Mouse (Mus musculus): ENCODE measurements around the gene Pole2. TPM values are rescaled to one million over a fixed set of nuclear protein-coding genes. Genes with fewer than 3 reads are reported as not detected.
A peak's percentile ranks its signal among the peaks of the same experiment; 100 is the strongest.
"Not testable (repeated sequence)": the region's sequence is repeated elsewhere in the genome, so short reads cannot be mapped to it uniquely, and the experiment has no call there.

The Pole2 gene
- polyA plus RNA-seq, 1 experiment from 2014 or later, result 21.4 TPM

GRCm38 (mm10) chr12:69175975-69176374 is 52.0 kb downstream of the Pole2 start:
- no peaks in the 10 kb centered on the region for H3K27me3 ChIP-seq
- H3K36me3 ChIP-seq (replicated peaks), result peaks cover 79% of the 10 kb centered on the region
- peaks cover 5% of the 10 kb centered on the region for H3K4me1 ChIP-seq (replicated peaks)
- H3K9ac ChIP-seq, result no peak overlapping the region
- H3K27ac ChIP-seq (replicated peaks), result no peak overlapping the region
- WGBS (ENCODE audit: insufficient replicate concordance), result 73% methylated on average over 3 of the region's 3 CpGs
- H3K4me2 ChIP-seq, result no peak overlapping the region
- ATAC-seq (ENCODE audit: insufficient read depth), result peak; percentile 24; the same call in 1 of the 2 replicates
- no peak overlapping the region for H3K4me3 ChIP-seq (replicated peaks)
- no peaks in the 10 kb centered on the region for H3K9me3 ChIP-seq (replicated peaks)

- ATAC-seq (ENCODE audit: insufficient read depth), result no peak
- Histone ChIP-seq H3K4me3 (replicated peaks) (no peak overlapping the region), H3K4me1 (replicated peaks) (peaks cover 32% of the 10 kb centered on the region), H3K27ac (replicated peaks) (no peak overlapping the region), H3K27me3 (no peaks in the 10 kb centered on the region), H3K36me3 (replicated peaks) (peaks cover 47% of the 10 kb centered on the region), H3K9me3 (replicated peaks) (no peaks in the 10 kb centered on the region), H3K4me2 (no peak overlapping the region), H3K9ac (no peak overlapping the region)
- WGBS (ENCODE audit: insufficient replicate concordance), result 83% methylated on average over 2 of the region's 2 CpGs
These were observed 56.7 kb downstream of the Pole2 start for GRCm38 (mm10) chr12:69171307-69171706.

DNA sequence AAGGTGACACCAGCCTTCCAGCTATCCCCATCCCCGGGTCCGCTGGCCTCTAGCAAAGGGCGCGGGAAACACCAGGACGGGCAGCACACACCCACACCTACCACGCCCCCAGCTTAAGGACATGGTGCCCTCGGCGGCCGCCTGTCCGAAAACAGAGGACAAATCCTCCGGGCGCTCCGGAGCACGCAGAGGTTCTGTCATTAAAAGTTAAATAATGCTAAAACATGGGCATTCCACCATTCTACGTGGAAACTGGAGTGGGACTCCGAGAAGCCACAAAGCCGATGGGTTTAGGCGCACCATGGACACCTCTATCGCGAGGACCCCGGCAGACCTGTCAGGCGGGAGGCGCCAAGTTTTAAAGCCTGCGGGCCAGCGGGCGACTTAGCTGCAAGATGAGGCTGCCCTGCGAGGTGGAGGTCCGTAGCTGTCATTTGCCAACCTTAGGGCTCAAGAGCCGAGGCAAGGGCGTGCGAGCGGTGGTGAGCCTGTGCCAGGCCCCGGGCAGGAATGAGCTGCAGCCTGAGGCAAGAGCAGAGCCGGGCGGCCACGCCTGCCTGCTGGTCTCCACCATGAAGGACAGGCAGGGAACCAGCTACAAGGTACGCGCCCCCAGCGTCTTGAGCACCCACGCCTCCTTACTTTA is 59.4 kb downstream of the Pole2 start, which contains the start of gene Lrr1:
Gene Lrr1, plus strand, starts transcription at position 354 of the 646 bp plus-strand sequence.
- Histone ChIP-seq H3K4me1 (replicated peaks) (peaks cover 42% of the 10 kb centered on the region), H3K4me3 (replicated peaks) (peak within 1 kb of the TSS; percentile 98), H3K9ac (peak within 1 kb of the TSS; percentile 84), H3K36me3 (replicated peaks) (peaks cover 20% of the 10 kb centered on the region), H3K27me3 (no peaks in the 10 kb centered on the region), H3K4me2 (peak within 1 kb of the TSS; percentile 94), H3K27ac (replicated peaks) (peak within 1 kb of the TSS; percentile 86), H3K9me3 (replicated peaks) (no peaks in the 10 kb centered on the region)
- WGBS (ENCODE audit: insufficient replicate concordance), result under 1% methylated on average over 40 of the region's 40 CpGs
- peak; percentile 92 for ATAC-seq (ENCODE audit: insufficient read depth)

DNA sequence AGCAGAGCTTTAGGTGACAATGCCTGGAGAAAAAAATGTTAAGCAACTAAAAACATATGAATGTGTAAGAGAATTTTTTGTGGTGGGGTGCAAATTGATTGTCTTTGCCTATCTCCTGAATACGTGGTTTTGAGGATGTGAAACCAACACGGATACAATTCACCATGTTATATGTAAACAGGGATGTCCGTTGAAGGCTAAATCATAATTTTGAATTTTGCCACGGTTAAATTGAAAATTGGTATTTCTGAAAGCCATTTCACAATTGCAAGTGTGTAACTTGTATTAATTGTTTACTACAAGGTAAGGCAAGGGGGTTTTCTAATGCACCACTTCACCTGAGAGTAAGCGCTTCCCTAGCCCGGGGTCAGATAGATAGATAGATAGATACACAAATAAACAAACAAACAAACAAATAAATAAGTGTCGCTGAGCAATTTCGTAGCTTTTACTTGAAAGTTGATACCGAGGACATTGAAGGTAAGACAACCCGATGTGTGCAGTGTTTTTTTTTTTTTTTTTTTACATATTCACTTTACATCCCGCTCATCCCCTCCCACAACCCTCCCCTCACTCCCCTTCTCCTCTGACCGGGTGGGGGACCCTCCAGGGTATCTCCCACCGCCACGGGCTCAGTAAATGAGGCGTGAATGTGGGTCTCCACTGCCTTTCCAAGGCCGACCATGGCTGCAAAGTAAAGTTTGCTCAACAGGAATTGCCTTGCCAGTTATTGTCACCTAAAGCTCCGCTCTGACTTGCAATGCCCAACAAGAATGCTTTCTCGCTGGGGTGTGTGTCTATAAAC is 60.1 kb downstream of the Pole2 start:
- peaks cover 13% of the 10 kb centered on the region for H3K36me3 ChIP-seq (replicated peaks)
- H3K4me1 ChIP-seq (replicated peaks), result peaks cover 42% of the 10 kb centered on the region
- 0 out of 2 replicates have a peak, but pooled peaks have one; percentile 1 for ATAC-seq (ENCODE audit: insufficient read depth)
- no peaks in the 10 kb centered on the region for H3K27me3 ChIP-seq
- peak overlapping the region; percentile 94 for H3K4me2 ChIP-seq
- peak overlapping the region; percentile 84 for H3K9ac ChIP-seq
- H3K4me3 ChIP-seq (replicated peaks), result peak overlapping the region; percentile 98
- 6% methylated on average over 18 of the region's 18 CpGs for WGBS (ENCODE audit: insufficient replicate concordance)
- H3K9me3 ChIP-seq (replicated peaks), result no peaks in the 10 kb centered on the region
- peak overlapping the region; percentile 86 for H3K27ac ChIP-seq (replicated peaks)

- H3K9me3 ChIP-seq (replicated peaks); ATAC-seq (ENCODE audit: insufficient read depth); H3K27ac ChIP-seq (replicated peaks); H3K36me3 ChIP-seq (replicated peaks); H3K27me3 ChIP-seq; H3K9ac ChIP-seq: not testable (repeated sequence)
- 77% methylated on average over 8 of the region's 8 CpGs for WGBS (ENCODE audit: insufficient replicate concordance)
- Histone ChIP-seq H3K4me1 (replicated peaks) (peaks cover 42% of the 10 kb centered on the region), H3K4me2 (peak overlapping the region; percentile 94; the same call in 1 of the 2 replicates), H3K4me3 (replicated peaks) (peak overlapping the region; percentile 98; the same call in 1 of the 2 replicates)
These were observed 61.0 kb downstream of the Pole2 start for GRCm38 (mm10) chr12:69166861-69167581.

DNA sequence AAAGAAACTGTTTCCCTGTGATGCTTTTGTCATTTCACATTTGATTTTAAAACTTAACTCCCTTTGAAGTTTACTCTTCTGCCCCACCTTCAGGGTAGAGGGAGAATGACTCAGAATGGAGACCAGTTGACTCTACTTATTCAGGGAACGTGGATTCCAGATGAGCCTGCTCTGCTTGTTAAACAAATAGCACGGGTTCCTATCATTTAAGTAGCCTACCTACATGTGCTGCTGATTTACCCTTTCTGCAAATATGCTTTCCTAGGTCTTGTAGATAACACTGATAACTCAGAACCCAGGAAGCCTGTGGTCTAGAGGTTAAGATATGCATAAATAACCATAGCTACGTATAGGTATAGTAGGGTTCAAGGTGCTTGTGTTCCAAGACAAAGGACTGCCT is 63.1 kb downstream of the Pole2 start:
- WGBS (ENCODE audit: insufficient replicate concordance), result 10% methylated on average over 3 of the region's 3 CpGs

GRCm38 (mm10) chr12:69163586-69163985 is 64.4 kb downstream of the Pole2 start:
- WGBS (ENCODE audit: insufficient replicate concordance), result 70% methylated on average over 4 of the region's 4 CpGs
- not testable (repeated sequence) for ATAC-seq (ENCODE audit: insufficient read depth); H3K9me3 ChIP-seq (replicated peaks); H3K27me3 ChIP-seq; H3K9ac ChIP-seq; H3K36me3 ChIP-seq (replicated peaks); H3K4me2 ChIP-seq; H3K27ac ChIP-seq (replicated peaks); H3K4me3 ChIP-seq (replicated peaks)
- H3K4me1 ChIP-seq (replicated peaks), result peaks cover 25% of the 10 kb centered on the region

More for the DNA sequence above, 63.1 kb downstream of the Pole2 start:
- peaks cover 28% of the 10 kb centered on the region for H3K4me1 ChIP-seq (replicated peaks)
- H3K9ac ChIP-seq, result no peak overlapping the region
- no peaks in the 10 kb centered on the region for H3K9me3 ChIP-seq (replicated peaks)
- H3K4me2 ChIP-seq, result no peak overlapping the region
- ATAC-seq (ENCODE audit: insufficient read depth), result no peak
- H3K27ac ChIP-seq (replicated peaks), result no peak overlapping the region
- no peaks in the 10 kb centered on the region for H3K36me3 ChIP-seq (replicated peaks)
- no peaks in the 10 kb centered on the region for H3K27me3 ChIP-seq
- no peak overlapping the region for H3K4me3 ChIP-seq (replicated peaks)

DNA sequence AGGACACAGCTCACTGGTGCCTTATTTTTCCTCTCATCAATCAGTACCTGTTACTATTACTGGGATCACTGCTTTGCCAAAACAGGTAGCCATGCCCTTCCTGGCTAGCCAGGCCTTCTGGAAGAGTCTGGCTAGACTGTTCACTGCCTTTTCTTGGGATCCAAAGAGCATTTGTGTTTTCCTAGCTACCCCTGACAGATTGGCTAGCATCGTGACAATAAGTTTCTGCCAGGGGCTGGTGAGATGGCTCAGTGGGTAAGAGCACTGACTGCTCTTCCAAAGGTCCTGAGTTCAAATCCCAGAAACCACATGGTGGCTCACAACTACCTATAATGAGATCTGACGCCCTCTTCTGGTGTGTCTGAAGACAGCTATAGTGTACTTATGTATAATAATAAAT is 67.3 kb downstream of the Pole2 start:
- H3K4me2 ChIP-seq; H3K27me3 ChIP-seq; ATAC-seq (ENCODE audit: insufficient read depth); H3K9ac ChIP-seq; H3K9me3 ChIP-seq (replicated peaks); H3K27ac ChIP-seq (replicated peaks); H3K4me3 ChIP-seq (replicated peaks): not testable (repeated sequence)
- peaks cover 34% of the 10 kb centered on the region for H3K4me1 ChIP-seq (replicated peaks)
- H3K36me3 ChIP-seq (replicated peaks), result peaks cover 22% of the 10 kb centered on the region
- 64% methylated on average over 2 of the region's 2 CpGs for WGBS (ENCODE audit: insufficient replicate concordance)

DNA sequence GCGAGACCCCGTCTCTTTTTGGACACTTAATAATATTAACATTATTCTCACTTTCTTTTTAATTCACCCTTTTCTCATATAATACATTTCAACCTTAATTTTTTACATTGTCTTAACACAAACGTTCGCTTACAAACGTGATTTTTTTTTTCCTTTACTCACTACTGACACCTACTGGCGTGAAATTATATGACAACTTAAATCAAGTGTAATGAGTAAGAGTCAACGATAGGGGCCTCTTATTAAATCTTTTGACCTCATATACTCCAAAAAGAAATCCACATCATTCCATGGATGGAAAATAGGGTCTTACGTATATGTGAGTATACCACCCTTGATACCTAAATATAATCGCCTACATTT is 68.4 kb downstream of the Pole2 start:
- 2% methylated on average over 9 of the region's 9 CpGs for WGBS (ENCODE audit: insufficient replicate concordance)
- H3K9ac ChIP-seq, result no peak overlapping the region
- H3K4me3 ChIP-seq (replicated peaks), result peak overlapping the region; percentile 40
- peak overlapping the region; percentile 64 for H3K4me2 ChIP-seq
- H3K36me3 ChIP-seq (replicated peaks), result peaks cover 27% of the 10 kb centered on the region
- H3K27ac ChIP-seq (replicated peaks), result peak overlapping the region; percentile 64; the same call in 1 of the 2 replicates
- no peaks in the 10 kb centered on the region for H3K9me3 ChIP-seq (replicated peaks)
- peaks cover 25% of the 10 kb centered on the region for H3K4me1 ChIP-seq (replicated peaks)
- H3K27me3 ChIP-seq, result no peaks in the 10 kb centered on the region
- ATAC-seq (ENCODE audit: insufficient read depth), result no peak

- H3K4me1 ChIP-seq (replicated peaks), result peaks cover 23% of the 10 kb centered on the region
- not testable (repeated sequence) for H3K27me3 ChIP-seq; H3K9me3 ChIP-seq (replicated peaks)
- peak within 1 kb of the TSS; percentile 72 for H3K4me3 ChIP-seq (replicated peaks)
- H3K27ac ChIP-seq (replicated peaks), result peak within 1 kb of the TSS; percentile 95
- H3K4me2 ChIP-seq, result peak within 1 kb of the TSS; percentile 73
- under 1% methylated on average over 59 of the region's 68 CpGs for WGBS (ENCODE audit: insufficient replicate concordance)
- peaks cover 27% of the 10 kb centered on the region for H3K36me3 ChIP-seq (replicated peaks)
- peak; percentile 95 for ATAC-seq (ENCODE audit: insufficient read depth)
- peak within 1 kb of the TSS; percentile 80 for H3K9ac ChIP-seq
These were observed 69.0 kb downstream of the Pole2 start, which contains the start of gene Rps29 for GRCm38 (mm10) chr12:69158765-69159577. Gene Rps29, minus strand, starts transcription at chr12:69159186.

Measured in liver, embryonic 15.5 days (tissue).